Comparison of ENCODE assay signal across 13 mouse cellular contexts in the genomic region with DNA sequence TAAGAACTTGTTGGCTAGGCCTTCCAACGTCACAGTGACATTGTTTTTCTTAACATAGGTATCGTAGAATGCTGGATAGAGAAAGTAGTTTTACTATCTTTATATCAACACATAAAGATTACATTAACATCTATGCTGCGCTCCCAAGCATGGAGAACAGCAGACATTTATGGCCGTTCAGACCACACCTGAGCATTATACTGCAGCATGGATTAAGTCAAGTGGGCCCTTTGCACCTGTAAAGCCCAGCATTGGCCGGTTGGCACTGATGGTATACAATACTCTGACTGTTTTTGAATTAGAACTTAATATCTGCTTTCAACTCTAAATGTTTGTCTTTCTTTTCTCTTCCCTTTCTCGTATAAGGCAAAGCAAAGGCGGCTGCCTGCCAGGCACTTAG.
"Had no signal": no experiment of that assay in that cellular context is flagged by ENCODE, and none has a peak within 500 bp of the region (broad histone marks: within the 10 kb centered on the region; RNA-seq: fewer than 3 reads in every experiment).

No protein-coding gene starts in this region.

- H3K9ac ChIP-seq: liver, embryonic 15.5 days; liver, postnatal 0 days; lung, embryonic 15.5 days; midbrain, embryonic 12.5 days; neural tube, embryonic 12.5 days had no signal

- H3K4me2 ChIP-seq: liver, embryonic 15.5 days; lung, embryonic 15.5 days; midbrain, embryonic 12.5 days; neural tube, embryonic 12.5 days had no signal

- H3K27me3 ChIP-seq: lung, embryonic 15.5 days; midbrain, embryonic 12.5 days; neural tube, embryonic 12.5 days had no signal

- H3K36me3 ChIP-seq: liver, embryonic 15.5 days; lung, embryonic 15.5 days; midbrain, embryonic 12.5 days; neural tube, embryonic 12.5 days had no signal

- DNase-seq: liver, postnatal 0 days; lung, adult 2 months; lung, postnatal 14 days; right cerebral cortex, postnatal 14 days; spleen, adult 18-20 months; thymus, adult 18-20 months had no signal

- H3K27ac ChIP-seq: liver, embryonic 15.5 days; lung, embryonic 15.5 days; macrophage; midbrain, embryonic 12.5 days; neural tube, embryonic 12.5 days had no signal

- H3K9me3 ChIP-seq: liver, embryonic 15.5 days; lung, embryonic 15.5 days; megakaryocyte, embryonic 14.5 days; midbrain, embryonic 12.5 days; neural tube, embryonic 12.5 days had no signal

- H3K4me3 ChIP-seq: liver, embryonic 15.5 days; lung, embryonic 15.5 days; midbrain, embryonic 12.5 days; neural tube, embryonic 12.5 days had no signal

- ATAC-seq: liver, postnatal 0 days; lung, postnatal 0 days had no signal
